Mouse (Mus musculus): Measurements from ENCODE around the gene Cep41.
A peak's percentile ranks its signal among the peaks of the same experiment; 100 is the strongest.

Gene Cep41

GRCm38 (mm10) chr6:30693350-30693991 is at the start of gene Cep41:
Gene Cep41 (minus strand): TSS chr6:30693749.
- peak; percentile 99 for DNase-seq (ENCODE audit: low spot score)

- DNase-seq (ENCODE audit: low spot score), result no peak
Measured at GRCm38 (mm10) chr6:30739177-30739747, 45.7 kb upstream of the Cep41 start.

GRCm38 (mm10) chr6:30738464-30739006 is 45.0 kb upstream of the Cep41 start:
- DNase-seq (ENCODE audit: low spot score), result no peak

GRCm38 (mm10) chr6:30737548-30738463 is 44.3 kb upstream of the Cep41 start:
- peak; percentile 65 for DNase-seq (ENCODE audit: low spot score)

- DNase-seq (ENCODE audit: low spot score), result peak; percentile 59
Measured at GRCm38 (mm10) chr6:30736864-30737547, 43.5 kb upstream of the Cep41 start.

GRCm38 (mm10) chr6:30736372-30736762 is 42.8 kb upstream of the Cep41 start:
- DNase-seq (ENCODE audit: low spot score), result no peak

GRCm38 (mm10) chr6:30735728-30736371 is 42.3 kb upstream of the Cep41 start:
- no peak for DNase-seq (ENCODE audit: low spot score)

GRCm38 (mm10) chr6:30734988-30735727 is 41.6 kb upstream of the Cep41 start:
- DNase-seq (ENCODE audit: low spot score), result no peak

GRCm38 (mm10) chr6:30734465-30734864 is 40.9 kb upstream of the Cep41 start:
- no peak for DNase-seq (ENCODE audit: low spot score)

GRCm38 (mm10) chr6:30732571-30733130 is 39.1 kb upstream of the Cep41 start:
- no peak for DNase-seq (ENCODE audit: low spot score)

- DNase-seq (ENCODE audit: low spot score), result no peak
Measured at GRCm38 (mm10) chr6:30730301-30730971, 36.9 kb upstream of the Cep41 start.

- no peak for DNase-seq (ENCODE audit: low spot score)
Measured at GRCm38 (mm10) chr6:30723331-30723730, 29.8 kb upstream of the Cep41 start, which contains the start of gene Mest. Gene Mest (plus strand): TSS chr6:30723547.

GRCm38 (mm10) chr6:30722385-30723164 is 29.0 kb upstream of the Cep41 start:
- no peak for DNase-seq (ENCODE audit: low spot score)

GRCm38 (mm10) chr6:30716796-30717195 is 23.2 kb upstream of the Cep41 start:
- DNase-seq (ENCODE audit: low spot score), result no peak

GRCm38 (mm10) chr6:30714891-30715471 is 21.4 kb upstream of the Cep41 start:
- no peak for DNase-seq (ENCODE audit: low spot score)

- DNase-seq (ENCODE audit: low spot score), result no peak
Measured at GRCm38 (mm10) chr6:30713896-30714295, 20.3 kb upstream of the Cep41 start.

- no peak for DNase-seq (ENCODE audit: low spot score)
Measured at GRCm38 (mm10) chr6:30713455-30713854, 19.9 kb upstream of the Cep41 start.

- DNase-seq (ENCODE audit: low spot score), result no peak
Measured at GRCm38 (mm10) chr6:30712484-30712883, 18.9 kb upstream of the Cep41 start.

GRCm38 (mm10) chr6:30711365-30711763 is 17.8 kb upstream of the Cep41 start:
- no peak for DNase-seq (ENCODE audit: low spot score)
